Mouse (Mus musculus) forebrain, embryonic 14.5 days (tissue): ENCODE measurements at regions not wholly inside any gene's neighbourhood (a gene's known extent, or its start where the extent isn't known, plus 50 kb on each side); places are given as distances from the start of the nearest gene placed in this dataset.

Source experiments
- ATAC-seq: fragments of 200-750 bp; cut with Nextera tagmentation; 2 replicates; pipeline ENCODE4 v1.8.0; 2017; ENCODE audit warnings: mild to moderate bottlenecking, moderate library complexity
- DNase-seq: peaks from one replicate; pipeline ENCODE4 v3.0.0-alpha.2; 2015; ENCODE audit warnings: low spot score
- H3K27ac ChIP-seq: fragments of 300-500 bp; sonication (generic); 2 replicates; pipeline ENCODE4 v1.5.1; 2014; ENCODE audit warnings: low read depth, mild to moderate bottlenecking, control low read depth, low read length, moderate library complexity
- H3K27me3 ChIP-seq: fragments of 300-500 bp; sonication (generic); replicated peaks from 2 replicates; pipeline ENCODE4 v1.6.1; 2014; ENCODE audit warnings: low read length, control low read depth, mixed read lengths; ENCODE audit not compliant: control insufficient read depth, insufficient read depth
- H3K36me3 ChIP-seq: fragments of 300-500 bp; sonication (generic); 2 replicates; pipeline ENCODE4 v1.6.1; 2014; ENCODE audit warnings: low read length, control low read depth; ENCODE audit not compliant: control insufficient read depth, insufficient read depth
- H3K4me1 ChIP-seq: fragments of 300-500 bp; sonication (generic); 2 replicates; pipeline ENCODE4 v1.6.1; 2014; ENCODE audit warnings: antibody characterized with exemption, low read length, control low read depth; ENCODE audit not compliant: control insufficient read depth, insufficient read depth
- H3K4me2 ChIP-seq: fragments of 300-500 bp; sonication (generic); 2 replicates; pipeline ENCODE4 v1.6.1; 2014; ENCODE audit warnings: mild to moderate bottlenecking, control low read depth, low read length
- H3K4me3 ChIP-seq: fragments of 300-500 bp; sonication (generic); 2 replicates; pipeline ENCODE4 v1.5.1; 2014; ENCODE audit warnings: low read depth, low read length, control low read depth
- H3K9ac ChIP-seq: fragments of 300-500 bp; sonication (generic); 2 replicates; pipeline ENCODE4 v1.6.1; 2014; ENCODE audit warnings: mild to moderate bottlenecking, low read length, control low read depth, moderate library complexity
- H3K9me3 ChIP-seq: fragments of 300-500 bp; sonication (generic); replicated peaks from 2 replicates; pipeline ENCODE4 v1.6.1; 2016; ENCODE audit warnings: low read length, control low read depth, mixed read lengths; ENCODE audit not compliant: control insufficient read depth
- WGBS: fragments of 180-500 bp; shearing (Covaris S2); extraction: QIAGEN DNeasy Blood & Tissue Kit; methylation state at CpG from one replicate; pipeline ENCODE4 v1.1.7; 2014; 5-methylcytosine and 5-hydroxymethylcytosine counted together

- Histone ChIP-seq H3K9ac (no peak overlapping the region), H3K4me1 (no peaks in the 10 kb centered on the region), H3K9me3 (no peaks in the 10 kb centered on the region), H3K27me3 (no peaks in the 10 kb centered on the region), H3K36me3 (no peaks in the 10 kb centered on the region), H3K27ac (no peak overlapping the region), H3K4me3 (no peak overlapping the region), H3K4me2 (no peak overlapping the region)
- ATAC-seq (peak; percentile 26; the same call in 1 of the 2 replicates), DNase-seq (peak; percentile 37)
- WGBS: 48% methylated on average over 3 of the region's 3 CpGs
Observed at GRCm38 (mm10) chr4:51448978-51449377, 232.5 kb downstream of the Cylc2 start.
